Mouse (Mus musculus): ENCODE data around the gene Calcoco1.

DNA sequence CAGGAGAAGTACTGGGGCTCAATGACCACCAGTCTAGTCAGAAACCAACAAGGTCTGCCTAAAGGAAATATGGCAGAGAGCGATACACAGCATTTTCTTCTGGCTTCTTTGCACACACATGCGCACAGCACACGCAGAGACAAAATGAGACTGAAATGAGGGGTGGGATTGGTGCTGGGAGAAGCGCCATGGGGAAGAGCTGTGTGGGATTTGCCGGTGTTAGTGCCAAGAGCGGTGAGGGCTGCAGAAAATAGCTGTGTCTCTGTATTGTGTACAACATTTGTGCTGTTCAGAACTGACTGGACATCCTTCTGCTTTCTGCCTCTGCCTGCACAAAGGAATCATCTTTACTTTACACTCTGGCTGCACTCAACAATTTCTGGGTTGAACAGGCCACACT is 10.4 kb upstream of the Calcoco1 start:
- no peak for TF ChIP-seq CTCF (conservative IDR thresholded peaks at IDR 0.05; ENCODE audit: insufficient read depth, insufficient read length, low read depth, low read length)
- TF ChIP-seq POLR2A (IDR thresholded peaks at IDR 0.05; ENCODE audit: low read depth, low read length) = no peak

Measured in kidney, adult 2 months (tissue).